Mouse (Mus musculus): ENCODE measurements around the gene Npepl1. TPM values are rescaled to one million over a fixed set of nuclear protein-coding genes. Genes with fewer than 3 reads are reported as not detected.

Gene Npepl1
- total and polyA plus RNA-seq, 3 experiments = 17.3 to 46.9 TPM; not detected in 1

DNA sequence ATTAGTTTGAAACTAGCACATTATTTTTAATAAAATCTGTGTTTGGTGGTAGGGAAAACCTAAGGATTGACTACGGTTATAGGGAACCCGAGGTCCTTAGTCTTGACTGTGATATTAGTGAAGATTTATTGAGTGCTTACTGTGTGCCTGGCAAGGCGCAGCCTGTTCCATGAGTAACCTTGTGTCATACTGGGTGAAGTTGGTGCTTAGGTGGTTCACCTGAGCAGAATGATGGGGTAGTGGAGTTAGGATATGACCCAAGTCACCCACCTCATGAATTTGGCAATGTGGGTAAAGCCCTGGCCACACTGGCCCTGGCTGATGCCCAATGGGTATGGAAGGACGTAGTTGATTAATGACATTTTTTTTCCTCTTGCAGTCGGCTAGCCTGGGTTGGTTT lies 28.3 kb upstream of the Npepl1 start:
- Histone ChIP-seq H3K4me1 (ENCODE audit: control insufficient read depth in 1 of 2, insufficient read depth in 2 of 2, low read length in 2 of 2) (peaks cover 0 to 4% of the 10 kb centered on the region in 2 experiments; a peak in 2 of 4 replicates), H3K27me3 (ENCODE audit: control insufficient read depth in 1 of 2, insufficient read depth in 2 of 2, low read length in 2 of 2) (no peaks in the 10 kb centered on the region), H3K36me3 (ENCODE audit: control insufficient read depth in 1 of 2, insufficient read depth in 2 of 2, low read length in 2 of 2) (peaks cover 0 to 14% of the 10 kb centered on the region in 2 experiments; a peak in 3 of 4 replicates), H3K9me3 (replicated peaks; ENCODE audit: insufficient read depth, low read length) (no peaks in the 10 kb centered on the region), H3K79me2 (ENCODE audit: control insufficient read depth, insufficient read depth, low read length, poor library complexity) (peaks cover 65% of the 10 kb centered on the region), H3K9ac (ENCODE audit: control insufficient read depth, low read depth, low read length, poor library complexity, severe bottlenecking) (no peak overlapping the region), H3K4me3 (ENCODE audit: control insufficient read depth in 1 of 2, insufficient read depth in 1 of 2, low read depth in 2 of 2, low read length in 2 of 2) (no peak overlapping the region), H3K27ac (ENCODE audit: control insufficient read depth, low read depth, low read length) (no peak overlapping the region)
- DNase-seq (ENCODE audit: low read depth, low spot score) = no peak
- TF ChIP-seq ZC3H11A (IDR thresholded peaks at IDR 0.05; ENCODE audit: low read depth, low read length) = no peak

DNA sequence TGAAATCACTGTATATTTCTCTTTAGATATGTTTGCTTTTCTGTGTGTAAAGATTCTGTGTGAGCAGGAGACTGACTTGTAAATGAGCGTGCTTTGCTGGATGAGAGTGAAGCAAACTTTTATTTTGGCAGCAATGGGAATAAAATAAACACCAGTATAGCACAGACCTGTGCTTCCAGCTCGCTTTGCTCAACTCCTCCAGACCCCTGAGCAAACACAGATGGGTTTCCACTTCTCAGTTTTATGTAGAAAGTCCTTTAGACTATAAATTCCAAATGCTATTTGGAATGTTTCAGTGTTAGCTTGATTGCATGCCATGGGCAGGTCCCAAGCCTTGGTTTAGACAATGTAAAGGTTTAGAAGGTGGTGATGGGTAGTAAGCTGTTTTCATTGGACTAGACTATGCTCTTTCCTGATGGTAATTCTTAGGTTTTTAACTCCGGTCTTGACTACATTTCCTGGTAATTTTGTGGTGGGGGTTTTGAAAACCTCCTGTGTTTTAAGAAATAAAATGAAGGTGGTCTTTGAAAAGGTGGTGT lies 27.7 kb upstream of the Npepl1 start:
- Histone ChIP-seq H3K4me3 (ENCODE audit: control insufficient read depth in 1 of 2, insufficient read depth in 1 of 2, low read depth in 2 of 2, low read length in 2 of 2) (no peak overlapping the region), H3K9ac (ENCODE audit: control insufficient read depth, low read depth, low read length, poor library complexity, severe bottlenecking) (no peak overlapping the region), H3K4me1 (ENCODE audit: control insufficient read depth in 1 of 2, insufficient read depth in 2 of 2, low read length in 2 of 2) (peaks cover 0 to 4% of the 10 kb centered on the region in 2 experiments; a peak in 2 of 4 replicates), H3K27ac (ENCODE audit: control insufficient read depth, low read depth, low read length) (no peak overlapping the region), H3K9me3 (replicated peaks; ENCODE audit: insufficient read depth, low read length) (no peaks in the 10 kb centered on the region), H3K36me3 (ENCODE audit: control insufficient read depth in 1 of 2, insufficient read depth in 2 of 2, low read length in 2 of 2) (peaks cover 0 to 14% of the 10 kb centered on the region in 2 experiments), H3K27me3 (ENCODE audit: control insufficient read depth in 1 of 2, insufficient read depth in 2 of 2, low read length in 2 of 2) (no peaks in the 10 kb centered on the region), H3K79me2 (ENCODE audit: control insufficient read depth, insufficient read depth, low read length, poor library complexity) (peaks cover 62% of the 10 kb centered on the region)
- DNase-seq (ENCODE audit: low read depth, low spot score) = no peak
- TF ChIP-seq TCF12 (IDR thresholded peaks at IDR 0.05; ENCODE audit: low read depth, low read length) (no peak), SIN3A (IDR thresholded peaks at IDR 0.05; ENCODE audit: low read length) (no peak), UBTF (IDR thresholded peaks at IDR 0.05; ENCODE audit: borderline replicate concordance, insufficient read depth, low read depth, low read length) (no peak), ETS1 (IDR thresholded peaks at IDR 0.05; ENCODE audit: low read depth, low read length) (no peak), MYC (IDR thresholded peaks at IDR 0.05; ENCODE audit: low read depth, low read length) (no peak), EP300 (IDR thresholded peaks at IDR 0.05; ENCODE audit: low read depth in 1 of 2, low read length in 2 of 2) (no peak), TBP (IDR thresholded peaks at IDR 0.05; ENCODE audit: low read depth, low read length) (no peak), SMC3 (IDR thresholded peaks at IDR 0.05; ENCODE audit: low read depth, low read length) (no peak), ZC3H11A (IDR thresholded peaks at IDR 0.05; ENCODE audit: low read depth, low read length) (no peak), ELF1 (IDR thresholded peaks at IDR 0.05; ENCODE audit: low read depth, low read length) (no peak), ZMIZ1 (IDR thresholded peaks at IDR 0.05; ENCODE audit: low read depth, low read length) (no peak), TAL1 (IDR thresholded peaks at IDR 0.05; ENCODE audit: low read length) (no peak)

DNA sequence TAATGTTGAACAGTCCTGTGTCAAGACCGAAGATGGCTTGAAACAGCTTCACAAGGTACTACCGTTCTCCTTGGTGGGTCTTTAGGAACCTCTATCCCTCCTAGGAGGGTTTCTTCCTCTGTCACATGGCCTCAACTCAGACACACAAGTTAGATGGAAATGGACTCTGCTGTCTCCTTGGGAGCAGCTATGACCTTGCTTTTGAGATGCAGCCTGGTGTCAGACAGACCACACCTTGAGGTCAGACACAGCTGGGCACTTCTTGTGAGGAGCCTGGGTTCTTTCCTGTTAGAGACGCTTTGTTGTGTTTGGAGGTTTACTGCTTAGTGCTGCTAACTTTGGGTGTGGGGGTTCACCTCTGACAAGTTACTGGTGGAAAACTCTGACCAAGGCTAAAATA lies 15.1 kb upstream of the Npepl1 start:
- Histone ChIP-seq H3K27me3 (ENCODE audit: control insufficient read depth in 1 of 2, insufficient read depth in 2 of 2, low read length in 2 of 2) (no peaks in the 10 kb centered on the region), H3K36me3 (ENCODE audit: control insufficient read depth in 1 of 2, insufficient read depth in 2 of 2, low read length in 2 of 2) (peaks cover 0 to 7% of the 10 kb centered on the region in 2 experiments; a peak in 2 of 4 replicates), H3K9me3 (replicated peaks; ENCODE audit: insufficient read depth, low read length) (no peaks in the 10 kb centered on the region), H3K27ac (ENCODE audit: control insufficient read depth, low read depth, low read length) (no peak overlapping the region), H3K9ac (ENCODE audit: control insufficient read depth, low read depth, low read length, poor library complexity, severe bottlenecking) (no peak overlapping the region), H3K4me3 (ENCODE audit: control insufficient read depth in 1 of 2, insufficient read depth in 1 of 2, low read depth in 2 of 2, low read length in 2 of 2) (no peak overlapping the region), H3K79me2 (ENCODE audit: control insufficient read depth, insufficient read depth, low read length, poor library complexity) (no peaks in the 10 kb centered on the region), H3K4me1 (ENCODE audit: control insufficient read depth in 1 of 2, insufficient read depth in 2 of 2, low read length in 2 of 2) (no peaks in the 10 kb centered on the region)
- DNase-seq (ENCODE audit: low read depth, low spot score) = no peak
- no peak for TF ChIP-seq UBTF (IDR thresholded peaks at IDR 0.05; ENCODE audit: borderline replicate concordance, insufficient read depth, low read depth, low read length)
- no peak for TF ChIP-seq CHD2 (IDR thresholded peaks at IDR 0.05; ENCODE audit: low read length)
- TF ChIP-seq ELF1 (IDR thresholded peaks at IDR 0.05; ENCODE audit: low read depth, low read length) = no peak
- no peak for TF ChIP-seq MAX (IDR thresholded peaks at IDR 0.05; ENCODE audit: low read length)
- no peak for TF ChIP-seq MAZ (IDR thresholded peaks at IDR 0.05; ENCODE audit: low read depth, low read length)
- no peak for TF ChIP-seq USF2 (IDR thresholded peaks at IDR 0.05; ENCODE audit: borderline replicate concordance in 1 of 2, insufficient read depth in 1 of 2, low read depth in 1 of 2, low read length in 2 of 2)
- no peak for TF ChIP-seq MEF2A (IDR thresholded peaks at IDR 0.05; ENCODE audit: extremely low read depth, insufficient replicate concordance, low read depth, low read length, poor library complexity, severe bottlenecking)
- TF ChIP-seq NELFE (IDR thresholded peaks at IDR 0.05; ENCODE audit: low read depth, low read length) = no peak
- TF ChIP-seq TBP (IDR thresholded peaks at IDR 0.05; ENCODE audit: low read depth, low read length) = no peak
- TF ChIP-seq MAFK (IDR thresholded peaks at IDR 0.05; ENCODE audit: borderline replicate concordance, low read depth, low read length) = no peak
- TF ChIP-seq ZKSCAN1 (IDR thresholded peaks at IDR 0.05; ENCODE audit: low read depth, low read length) = no peak
- TF ChIP-seq MYB (IDR thresholded peaks at IDR 0.05; ENCODE audit: low read depth, low read length) = no peak
- no peak for TF ChIP-seq SMC3 (IDR thresholded peaks at IDR 0.05; ENCODE audit: low read depth, low read length)
- no peak for TF ChIP-seq ZMIZ1 (IDR thresholded peaks at IDR 0.05; ENCODE audit: low read depth, low read length)
- no peak for TF ChIP-seq RCOR1 (IDR thresholded peaks at IDR 0.05; ENCODE audit: low read depth, low read length)
- TF ChIP-seq USF1 (IDR thresholded peaks at IDR 0.05; ENCODE audit: low read depth, low read length) = no peak
- no peak for TF ChIP-seq RAD21 (IDR thresholded peaks at IDR 0.05; ENCODE audit: low read depth, low read length)
